Comparison of ENCODE assay signal across 1 mouse cellular context in genomic region chr11:3969837-3970236, GRCm38 (mm10).
A peak's percentile ranks its signal among the peaks of the same experiment; 100 is the strongest.
TF ChIP-seq lines count a peak whose summit lies in the region.

No protein-coding gene starts in this region.

TF ChIP-seq in CH12.LX, 34 proteins besides CTCF, POLR2A, EP300 and RAD21:
- TF ChIP-seq SMC3 (IDR thresholded peaks at IDR 0.05; ENCODE audit: low read depth, low read length) (peak; percentile 13; the same call in 1 of the 2 replicates), CHD1 (IDR thresholded peaks at IDR 0.05; ENCODE audit: low read depth, low read length) (no peak), HCFC1 (IDR thresholded peaks at IDR 0.05; ENCODE audit: low read depth, low read length) (no peak), USF2 (conservative IDR thresholded peaks at IDR 0.05; ENCODE audit: low read depth, low read length) (no peak)
